Mouse (Mus musculus) stomach, postnatal 0 days (tissue): ENCODE data around the gene Retreg3.

ENCODE experiments used
- CTCF ChIP-seq: IDR thresholded peaks from 2 replicates; pipeline ENCODE4 v1.5.1; 2016; ENCODE audit warnings: antibody characterized with exemption, low read depth, mild to moderate bottlenecking, moderate library complexity
- EP300 ChIP-seq: optimal IDR thresholded peaks from 2 replicates; pipeline ENCODE3; 2016; ENCODE audit warnings: antibody characterized with exemption

DNA sequence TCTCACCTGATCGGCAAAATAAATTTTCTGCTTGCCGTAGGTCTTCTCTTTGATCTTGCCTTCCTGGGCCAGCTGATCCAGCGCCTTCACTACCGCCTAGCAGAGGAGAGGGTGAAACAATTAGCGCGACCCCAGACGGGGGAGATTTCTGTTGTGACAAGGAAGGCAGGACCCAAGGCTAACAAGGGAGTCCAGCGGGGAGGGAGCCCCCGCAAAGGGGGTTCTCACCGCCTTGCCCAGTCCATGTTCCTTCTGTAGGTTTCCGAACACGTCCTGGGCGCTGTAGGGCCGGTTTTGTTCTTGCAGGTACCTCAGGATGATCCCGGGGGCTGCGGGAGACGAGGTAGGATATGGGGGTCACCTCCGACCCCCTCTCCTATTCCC lies 24.8 kb downstream of the Retreg3 start:
- TF ChIP-seq CTCF: no peak
- TF ChIP-seq EP300: no peak
